Mouse (Mus musculus) layer of hippocampus, adult 9-11 months (tissue): ENCODE results near the gene Dppa4.

Experiments used
- DNase-seq: peaks from one replicate; pipeline ENCODE4 v3.0.0; 2022

The Dppa4 gene

GRCm38 (mm10) chr16:48328420-48328819 is 44.9 kb downstream of the Dppa4 start:
- DNase-seq: no peak

- DNase-seq: no peak
Observed at GRCm38 (mm10) chr16:48331822-48332221, 48.3 kb downstream of the Dppa4 start.

- DNase-seq: no peak
Observed at GRCm38 (mm10) chr16:48335326-48335725, 51.8 kb downstream of the Dppa4 start.
